Mouse (Mus musculus): ENCODE measurements at regions not wholly inside any gene's neighbourhood (a gene's known extent, or its start where the extent isn't known, plus 50 kb on each side); places are given as distances from the start of the nearest gene placed in this dataset.

GRCm38 (mm10) chr3:101181958-101182357 lies 71.9 kb upstream of the Ptgfrn start:
- Histone ChIP-seq H3K4me1 (replicated peaks) (no peaks in the 10 kb centered on the region), H3K27me3 (no peaks in the 10 kb centered on the region), H3K27ac (no peak overlapping the region), H3K4me2 (replicated peaks) (no peak overlapping the region), H3K36me3 (no peaks in the 10 kb centered on the region), H3K9me3 (peaks cover 17% of the 10 kb centered on the region; the same call in 1 of the 2 replicates), H3K4me3 (replicated peaks) (no peak overlapping the region), H3K9ac (replicated peaks) (no peak overlapping the region)
- WGBS = 92% methylated on average over 11 of the region's 11 CpGs
- no peak for ATAC-seq

DNA sequence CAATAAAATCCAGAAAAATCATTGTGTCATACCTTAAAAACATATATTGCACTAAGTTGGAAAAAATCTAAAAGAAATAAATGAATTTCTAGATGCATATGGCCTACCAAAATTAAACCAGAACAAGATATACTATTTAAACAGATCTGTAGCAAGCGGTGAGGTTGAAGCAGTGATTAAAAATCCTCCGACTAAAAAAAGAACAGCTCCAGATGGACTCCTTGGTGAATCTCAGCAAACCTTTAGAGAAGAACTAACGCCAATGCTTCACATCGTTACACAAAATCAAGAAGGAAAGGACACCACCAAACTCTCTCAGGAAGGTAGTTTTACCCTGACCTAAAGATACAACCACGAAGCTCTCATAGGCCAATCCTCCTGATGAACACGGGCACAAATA lies 63.9 kb upstream of the Ptgfrn start:
- no peak overlapping the region for H3K4me3 ChIP-seq (replicated peaks)
- H3K27me3 ChIP-seq = no peaks in the 10 kb centered on the region
- H3K4me2 ChIP-seq (replicated peaks) = no peak overlapping the region
- 90% methylated on average over 6 of the region's 6 CpGs for WGBS
- H3K9me3 ChIP-seq = 0 out of 2 replicates have a peak, but pooled peaks cover 8% of the 10 kb centered on the region
- H3K4me1 ChIP-seq (replicated peaks) = no peaks in the 10 kb centered on the region
- no peak for ATAC-seq
- H3K27ac ChIP-seq = no peak overlapping the region
- H3K9ac ChIP-seq (replicated peaks) = no peak overlapping the region
- no peaks in the 10 kb centered on the region for H3K36me3 ChIP-seq

DNA sequence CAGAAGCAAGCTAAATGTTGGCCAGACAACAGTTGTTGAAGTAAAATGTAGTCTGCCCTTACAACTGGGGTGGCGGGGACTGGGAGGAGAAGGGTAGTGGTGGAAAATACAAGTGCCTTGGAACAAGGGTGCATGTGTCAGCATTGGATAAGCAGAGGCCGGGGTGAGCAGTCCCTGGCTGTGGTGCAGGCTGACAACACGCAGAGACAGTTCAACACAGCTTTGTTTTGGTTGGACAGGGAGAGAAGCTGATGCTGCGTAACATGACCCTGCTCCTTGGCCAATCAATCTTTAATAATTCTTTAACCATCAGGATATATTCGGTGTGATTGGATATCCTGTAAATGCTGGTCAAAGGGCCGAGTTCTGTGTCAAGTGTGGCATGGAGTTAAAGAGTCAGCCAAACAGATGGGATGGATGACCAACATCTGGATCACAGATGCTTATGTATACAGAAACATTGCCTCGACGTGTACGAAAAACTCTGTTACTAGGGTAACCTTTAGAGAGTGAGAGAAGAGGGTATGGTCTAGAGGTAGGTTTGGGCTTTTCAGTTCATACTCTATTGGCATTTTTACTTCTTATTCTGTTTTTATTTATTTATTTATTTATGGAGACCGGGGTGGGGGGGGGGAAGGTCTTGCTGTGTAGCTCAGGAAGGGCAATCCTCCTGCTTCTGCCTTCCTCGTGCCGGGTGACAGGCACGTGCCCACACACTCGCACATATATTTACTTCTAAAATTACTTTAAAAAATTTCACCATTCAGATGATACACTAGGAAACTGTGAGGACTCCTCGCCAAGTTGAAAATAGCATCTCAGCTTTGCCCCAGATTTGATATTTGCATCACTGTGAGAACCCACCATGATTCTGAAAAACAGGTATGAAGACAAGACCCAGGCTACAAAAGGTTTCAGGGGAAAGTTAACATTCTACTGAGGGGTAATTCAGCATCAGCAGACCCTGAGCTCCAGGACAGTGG lies 60.2 kb upstream of the Ptgfrn start:
- H3K36me3 ChIP-seq = no peaks in the 10 kb centered on the region
- H3K4me2 ChIP-seq (replicated peaks) = no peak overlapping the region
- no peak overlapping the region for H3K9ac ChIP-seq (replicated peaks)
- no peaks in the 10 kb centered on the region for H3K9me3 ChIP-seq
- no peak overlapping the region for H3K27ac ChIP-seq
- H3K4me3 ChIP-seq (replicated peaks) = no peak overlapping the region
- no peaks in the 10 kb centered on the region for H3K4me1 ChIP-seq (replicated peaks)
- 86% methylated on average over 15 of the region's 15 CpGs for WGBS
- ATAC-seq = no peak
- H3K27me3 ChIP-seq = no peaks in the 10 kb centered on the region

DNA sequence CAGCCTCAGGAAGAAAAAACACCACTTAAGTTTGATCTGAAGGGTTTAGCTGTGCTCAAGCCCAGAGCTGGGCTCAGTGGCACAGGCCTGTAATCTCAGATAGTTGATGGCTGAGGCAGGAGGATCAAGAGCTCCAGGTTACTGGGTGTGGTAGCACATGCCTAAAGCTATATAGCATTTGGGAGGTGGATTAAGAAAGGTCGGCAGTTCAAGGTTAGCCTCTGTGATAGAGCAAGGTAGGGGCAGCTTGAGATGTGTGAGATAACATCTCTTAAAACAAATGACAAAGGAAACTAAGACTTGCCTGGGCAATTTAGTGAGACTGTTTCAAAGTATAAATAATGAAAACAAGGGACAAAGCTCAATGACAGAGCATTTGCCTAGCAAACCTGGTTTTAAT lies 56.9 kb upstream of the Ptgfrn start:
- Histone ChIP-seq H3K4me2 (replicated peaks) (no peak overlapping the region), H3K27me3 (no peaks in the 10 kb centered on the region), H3K36me3 (no peaks in the 10 kb centered on the region), H3K9me3 (no peaks in the 10 kb centered on the region), H3K4me1 (replicated peaks) (peaks cover 15% of the 10 kb centered on the region), H3K27ac (no peak overlapping the region), H3K4me3 (replicated peaks) (no peak overlapping the region), H3K9ac (replicated peaks) (no peak overlapping the region)
- ATAC-seq = no peak
- 91% methylated on average over 1 of the region's 1 CpGs for WGBS

DNA sequence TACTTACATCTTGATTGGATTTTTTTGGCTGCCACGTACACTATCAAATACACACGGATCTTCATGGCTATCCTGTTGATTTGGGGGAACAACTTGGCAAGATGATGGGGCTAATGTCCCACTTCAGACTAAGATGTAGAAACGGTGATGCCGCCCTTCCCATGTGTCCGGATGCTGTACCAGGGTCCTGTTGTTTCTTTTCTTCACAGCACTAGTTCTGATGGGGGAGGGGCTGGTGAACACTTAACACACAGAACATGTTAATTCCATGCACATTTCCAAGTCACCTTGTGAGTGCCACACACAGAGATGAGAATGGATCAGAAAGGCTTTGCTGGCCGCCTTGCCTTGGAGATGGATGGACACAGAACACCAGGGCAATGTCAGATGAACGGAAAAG lies 56.5 kb upstream of the Ptgfrn start:
- Histone ChIP-seq H3K9me3 (no peaks in the 10 kb centered on the region), H3K27ac (no peak overlapping the region), H3K27me3 (no peaks in the 10 kb centered on the region), H3K36me3 (no peaks in the 10 kb centered on the region), H3K4me2 (replicated peaks) (no peak overlapping the region), H3K9ac (replicated peaks) (no peak overlapping the region), H3K4me1 (replicated peaks) (peaks cover 20% of the 10 kb centered on the region), H3K4me3 (replicated peaks) (no peak overlapping the region)
- WGBS = 93% methylated on average over 7 of the region's 7 CpGs
- ATAC-seq = no peak

- no peaks in the 10 kb centered on the region for H3K36me3 ChIP-seq
- no peak overlapping the region for H3K4me2 ChIP-seq (replicated peaks)
- H3K27me3 ChIP-seq = no peaks in the 10 kb centered on the region
- H3K4me3 ChIP-seq (replicated peaks) = no peak overlapping the region
- ATAC-seq = no peak
- no peak overlapping the region for H3K27ac ChIP-seq
- no peaks in the 10 kb centered on the region for H3K9me3 ChIP-seq
- H3K4me1 ChIP-seq (replicated peaks) = peaks cover 26% of the 10 kb centered on the region
- 75% methylated on average over 6 of the region's 6 CpGs for WGBS
- no peak overlapping the region for H3K9ac ChIP-seq (replicated peaks)
Measured at GRCm38 (mm10) chr3:101165261-101165660, 55.2 kb upstream of the Ptgfrn start.

GRCm38 (mm10) chr3:101164771-101165170 lies 54.7 kb upstream of the Ptgfrn start:
- no peak for ATAC-seq
- 85% methylated on average over 5 of the region's 5 CpGs for WGBS

GRCm38 (mm10) chr3:101163991-101164434 lies 53.9 kb upstream of the Ptgfrn start:
- WGBS = 71% methylated on average over 4 of the region's 4 CpGs
- ATAC-seq = no peak
- peaks cover 26% of the 10 kb centered on the region for H3K4me1 ChIP-seq (replicated peaks)
- no peaks in the 10 kb centered on the region for H3K9me3 ChIP-seq
- no peak overlapping the region for H3K4me3 ChIP-seq (replicated peaks)
- H3K4me2 ChIP-seq (replicated peaks) = no peak overlapping the region
- no peaks in the 10 kb centered on the region for H3K27me3 ChIP-seq
- no peak overlapping the region for H3K9ac ChIP-seq (replicated peaks)
- no peak overlapping the region for H3K27ac ChIP-seq
- no peaks in the 10 kb centered on the region for H3K36me3 ChIP-seq

More at GRCm38 (mm10) chr3:101164771-101165170, 54.7 kb upstream of the Ptgfrn start:
- Histone ChIP-seq H3K4me3 (replicated peaks) (no peak overlapping the region), H3K36me3 (no peaks in the 10 kb centered on the region), H3K4me1 (replicated peaks) (peaks cover 26% of the 10 kb centered on the region), H3K9ac (replicated peaks) (no peak overlapping the region), H3K27ac (no peak overlapping the region), H3K27me3 (no peaks in the 10 kb centered on the region), H3K4me2 (replicated peaks) (no peak overlapping the region), H3K9me3 (no peaks in the 10 kb centered on the region)

DNA sequence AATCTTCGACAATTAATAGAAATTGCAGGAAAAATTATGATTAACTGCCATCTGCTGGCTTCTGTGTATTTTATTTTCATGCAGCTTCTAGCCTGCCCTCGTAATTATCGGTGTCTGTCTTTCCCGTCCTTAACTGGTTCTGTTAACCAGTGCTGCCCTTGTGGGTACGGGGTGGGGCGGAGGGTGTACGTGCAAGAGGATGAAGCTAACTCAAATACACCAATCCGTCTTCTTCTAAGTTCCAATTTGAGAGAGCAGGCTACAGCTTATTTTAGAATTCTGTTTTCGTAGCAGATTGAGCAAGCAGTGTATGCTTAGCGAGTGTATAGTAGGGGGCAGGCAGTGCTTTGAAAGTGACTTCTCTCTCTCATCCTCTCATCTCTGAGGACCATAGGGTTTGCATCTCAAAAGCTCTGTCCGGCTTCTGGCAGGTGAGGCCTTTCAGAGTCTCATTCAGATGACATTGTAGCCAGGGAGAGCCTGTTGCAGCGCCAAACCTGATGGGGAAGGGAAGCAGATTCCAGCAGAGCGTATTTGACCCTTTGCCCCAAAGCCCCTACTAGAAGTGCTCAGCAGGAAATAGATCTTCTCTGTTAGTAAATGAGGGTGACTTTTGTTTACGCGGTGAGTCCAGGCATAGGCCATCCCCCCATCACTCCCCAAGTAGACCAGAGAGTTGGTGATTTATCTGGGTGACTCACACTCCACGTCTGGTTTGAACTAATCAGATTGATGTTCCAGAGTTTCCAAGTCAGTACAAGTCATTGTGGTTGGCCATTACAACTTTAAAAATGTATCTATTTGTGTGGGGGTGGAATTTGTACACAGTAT lies 53.3 kb upstream of the Ptgfrn start:
- H3K27ac ChIP-seq = no peak overlapping the region
- 48% methylated on average over 16 of the region's 16 CpGs for WGBS
- no peaks in the 10 kb centered on the region for H3K9me3 ChIP-seq
- H3K4me2 ChIP-seq (replicated peaks) = no peak overlapping the region
- no peaks in the 10 kb centered on the region for H3K27me3 ChIP-seq
- no peaks in the 10 kb centered on the region for H3K36me3 ChIP-seq
- ATAC-seq = no peak; the same call in 1 of the 2 replicates
- H3K4me3 ChIP-seq (replicated peaks) = no peak overlapping the region
- peaks cover 26% of the 10 kb centered on the region for H3K4me1 ChIP-seq (replicated peaks)
- no peak overlapping the region for H3K9ac ChIP-seq (replicated peaks)

DNA sequence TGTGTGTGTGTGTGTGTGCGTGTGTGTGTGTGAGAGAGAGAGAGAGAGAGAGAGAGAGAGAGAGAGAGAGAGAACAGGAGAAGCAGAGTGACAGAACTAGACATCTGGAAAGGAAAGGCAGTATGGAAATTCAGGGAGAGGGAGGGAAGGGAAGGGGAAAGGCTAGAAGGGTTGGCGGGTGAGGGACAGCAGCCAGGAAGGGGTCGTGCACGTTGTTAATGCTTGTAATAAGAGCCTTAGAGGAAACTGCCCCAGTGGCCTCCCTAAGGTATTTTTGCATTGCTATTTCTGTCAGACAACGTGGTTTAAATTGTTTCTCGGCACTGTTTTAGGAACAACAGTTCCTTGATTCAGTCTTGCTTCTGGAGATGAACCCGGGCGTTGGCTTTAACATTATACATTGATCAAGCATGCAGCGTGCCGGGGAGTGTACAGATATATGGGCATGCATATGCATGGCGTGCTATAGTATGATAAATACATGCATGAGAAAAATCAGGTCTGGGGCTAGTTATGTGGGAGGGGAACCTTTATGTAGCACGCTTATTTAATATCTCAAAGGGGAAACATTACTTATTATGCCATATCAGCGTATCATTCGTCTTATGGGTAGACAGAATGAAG lies 52.6 kb upstream of the Ptgfrn start:
- ATAC-seq = peak; percentile 12; the same call in 1 of the 2 replicates
- Histone ChIP-seq H3K27me3 (no peaks in the 10 kb centered on the region), H3K4me3 (replicated peaks) (no peak overlapping the region), H3K9ac (replicated peaks) (no peak overlapping the region), H3K36me3 (no peaks in the 10 kb centered on the region), H3K4me2 (replicated peaks) (no peak overlapping the region), H3K27ac (peak overlapping the region; percentile 45; the same call in 1 of the 2 replicates), H3K4me1 (replicated peaks) (peaks cover 26% of the 10 kb centered on the region), H3K9me3 (no peaks in the 10 kb centered on the region; the same call in 1 of the 2 replicates)
- WGBS = 53% methylated on average over 14 of the region's 14 CpGs

DNA sequence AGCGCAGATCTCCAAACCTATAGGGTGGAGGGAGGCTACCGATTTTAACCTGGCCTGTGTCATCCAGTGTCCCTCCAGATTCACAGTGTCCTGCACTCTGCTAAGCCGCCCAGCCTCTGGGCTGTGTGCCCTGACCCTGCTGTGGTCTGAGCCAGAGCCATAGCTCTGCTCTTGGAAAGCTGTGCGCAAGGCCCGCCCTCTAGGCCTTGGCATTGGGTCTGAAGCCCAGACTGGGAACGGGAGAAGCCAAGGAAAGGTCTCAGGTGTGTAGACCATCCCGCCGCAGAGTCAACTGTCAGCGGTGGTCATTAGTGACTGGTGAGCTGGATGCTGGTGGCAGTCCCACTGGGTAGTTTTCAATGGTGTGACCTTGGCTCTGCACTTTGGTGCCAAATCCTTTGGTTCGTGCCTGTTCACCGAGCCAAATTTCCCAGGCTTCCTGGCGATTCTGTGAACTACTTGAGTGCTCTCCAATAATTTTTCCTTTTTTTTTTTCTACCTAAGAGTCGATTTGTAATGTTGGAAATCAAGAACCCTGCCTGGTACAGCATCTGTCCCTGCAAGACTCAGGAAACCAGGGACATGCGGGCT lies 52.0 kb upstream of the Ptgfrn start:
- H3K4me2 ChIP-seq (replicated peaks) = peak overlapping the region; percentile 4

More for the DNA sequence above, 52.0 kb upstream of the Ptgfrn start:
- Histone ChIP-seq H3K4me3 (replicated peaks) (no peak overlapping the region), H3K36me3 (no peaks in the 10 kb centered on the region), H3K9me3 (no peaks in the 10 kb centered on the region; the same call in 1 of the 2 replicates), H3K27me3 (no peaks in the 10 kb centered on the region), H3K27ac (peak overlapping the region; percentile 45; the same call in 1 of the 2 replicates), H3K9ac (replicated peaks) (no peak overlapping the region), H3K4me1 (replicated peaks) (peaks cover 26% of the 10 kb centered on the region)
- WGBS = 47% methylated on average over 14 of the region's 14 CpGs
- peak; percentile 71 for ATAC-seq

Measured in midbrain, embryonic 13.5 days (tissue).